Mouse (Mus musculus): ENCODE data around the gene Ankar.

DNA sequence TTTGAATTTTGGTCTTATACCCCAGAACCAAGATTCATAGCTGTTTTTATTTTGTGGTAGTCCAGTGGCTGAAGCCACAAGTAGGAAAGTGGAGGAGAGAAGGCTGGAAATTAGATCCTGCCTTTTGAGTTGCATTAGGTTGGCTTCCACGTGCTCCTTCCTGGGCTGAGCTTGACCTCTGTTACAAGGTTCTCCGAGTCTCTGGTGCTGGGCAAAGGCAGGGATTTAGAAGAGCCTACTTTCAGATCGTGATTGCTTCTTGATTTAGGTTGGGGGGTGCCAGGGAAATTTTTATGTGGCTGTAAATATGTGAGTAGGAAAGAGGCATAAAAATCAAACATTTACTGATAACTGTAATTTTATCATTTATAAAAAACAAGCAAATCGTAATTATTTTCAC is 14.2 kb upstream of the Ankar start:
- TF ChIP-seq POLR2A (IDR thresholded peaks at IDR 0.05; ENCODE audit: borderline replicate concordance, extremely low read depth, insufficient read depth, insufficient read length, poor library complexity, severe bottlenecking) (no peak), CTCF (IDR thresholded peaks at IDR 0.05; ENCODE audit: borderline replicate concordance, extremely low read depth, insufficient read depth, insufficient read length) (no peak)
